In genomic region chr17:62628474-62628873, GRCm38 (mm10) we compare ENCODE assay signal across 24 mouse cellular contexts.
"Had no signal": no experiment of that assay in that cellular context is flagged by ENCODE, and none has a peak within 500 bp of the region (broad histone marks: within the 10 kb centered on the region; RNA-seq: fewer than 3 reads in every experiment).

No protein-coding gene starts in this region.

- H3K4me2 ChIP-seq: heart, embryonic 12.5 days; hindbrain, embryonic 13.5 days; hindbrain, embryonic 15.5 days; kidney, embryonic 15.5 days; limb, embryonic 13.5 days; limb, embryonic 15.5 days; liver, embryonic 13.5 days; liver, embryonic 15.5 days had no signal

- H3K9me3 ChIP-seq: heart, embryonic 12.5 days; hindbrain, embryonic 13.5 days; hindbrain, embryonic 15.5 days; kidney, embryonic 15.5 days; limb, embryonic 13.5 days; limb, embryonic 15.5 days; liver, embryonic 13.5 days; liver, embryonic 15.5 days had no signal

- H3K4me3 ChIP-seq: heart, adult 2 months; heart, embryonic 12.5 days; hindbrain, embryonic 13.5 days; hindbrain, embryonic 15.5 days; kidney, embryonic 15.5 days; limb, embryonic 13.5 days; limb, embryonic 15.5 days; liver, embryonic 13.5 days; liver, embryonic 15.5 days had no signal

- H3K27me3 ChIP-seq: heart, embryonic 12.5 days; hindbrain, embryonic 13.5 days; hindbrain, embryonic 15.5 days; kidney, embryonic 15.5 days; limb, embryonic 13.5 days; limb, embryonic 15.5 days; liver, embryonic 13.5 days; liver, embryonic 15.5 days had no signal

- DNase-seq: gastrocnemius, postnatal 14 days; gastrocnemius, postnatal 36 days; heart, adult 2 months; heart, postnatal 14 days; heart, postnatal 36 days; kidney, adult 11 months; kidney, adult 2 months; kidney, adult 9 months; kidney, postnatal 14 days; kidney, postnatal 36 days; layer of hippocampus, adult 9-11 months; layer of hippocampus, postnatal 36 days; left cerebral cortex, postnatal 4 days; liver, embryonic 13.5 days had no signal

- H3K27ac ChIP-seq: heart, adult 2 months; hindbrain, embryonic 13.5 days; hindbrain, embryonic 15.5 days; hindbrain, postnatal 0 days; kidney, embryonic 15.5 days; kidney, postnatal 0 days; limb, embryonic 13.5 days; limb, embryonic 15.5 days; liver, embryonic 13.5 days; liver, embryonic 15.5 days had no signal

- H3K9ac ChIP-seq: heart, embryonic 12.5 days; hindbrain, embryonic 13.5 days; hindbrain, embryonic 15.5 days; kidney, embryonic 15.5 days; limb, embryonic 13.5 days; limb, embryonic 15.5 days; liver, embryonic 13.5 days; liver, embryonic 15.5 days had no signal

- H3K36me3 ChIP-seq: heart, embryonic 12.5 days; hindbrain, embryonic 13.5 days; hindbrain, embryonic 15.5 days; kidney, embryonic 15.5 days; limb, embryonic 13.5 days; limb, embryonic 15.5 days; liver, embryonic 13.5 days; liver, embryonic 15.5 days had no signal

- H3K4me1 ChIP-seq: heart, embryonic 12.5 days; liver, embryonic 13.5 days; liver, embryonic 15.5 days had no signal

- ATAC-seq: hindbrain, postnatal 0 days; intestine, embryonic 16.5 days had no signal
